Mouse (Mus musculus): Measurements from ENCODE around the gene Smarcd1. TPM values are rescaled to one million over a fixed set of nuclear protein-coding genes. Genes with fewer than 3 reads are reported as not detected.
A peak's percentile ranks its signal among the peaks of the same experiment; 100 is the strongest.

Gene Smarcd1
- total RNA-seq, 2 experiments from 2014 or later: 46.5 to 47.7 TPM

- peak; percentile 100 for DNase-seq
Observed at GRCm38 (mm10) chr15:99735631-99736030, 33.7 kb downstream of the Smarcd1 start.

GRCm38 (mm10) chr15:99736675-99737074 lies 34.7 kb downstream of the Smarcd1 start:
- DNase-seq: peak; percentile 24

- DNase-seq: no peak
Observed at GRCm38 (mm10) chr15:99740229-99740628, 38.3 kb downstream of the Smarcd1 start.

GRCm38 (mm10) chr15:99754204-99754603 lies 52.3 kb downstream of the Smarcd1 start:
- no peak for DNase-seq

Other genes with a start within 250 kb of the Smarcd1 start
- gene Nckap5l, start 244.4 kb upstream of the Smarcd1 start, total RNA-seq (2021): 10 to 100 TPM; 20.0 to 23.6 TPM
- 1 to 10 TPM; 4.9 to 5.0 TPM for gene Bcdin3d, start 227.4 kb upstream of the Smarcd1 start, total RNA-seq (2021)
- gene Faim2, start 174.0 kb upstream of the Smarcd1 start, total RNA-seq (2021): not detected
- not detected for gene Aqp2, start 123.1 kb upstream of the Smarcd1 start, total RNA-seq (2021)
- under 1 TPM in 1 of 2 experiments, not detected in 1; 0.57 TPM for gene Aqp5, start 111.3 kb upstream of the Smarcd1 start, total RNA-seq (2021)
- not detected for gene Aqp6, start 100.7 kb upstream of the Smarcd1 start, total RNA-seq (2021)
- 10 to 100 TPM; 88.5 to 98.7 TPM for gene Racgap1, start 50.5 kb upstream of the Smarcd1 start, total RNA-seq (2021)
- 1 to 10 TPM in 1 of 2 experiments, under 1 TPM in 1; 0.77 to 1.0 TPM for gene Asic1, start 31.8 kb upstream of the Smarcd1 start, total RNA-seq (2021)
- gene Gm17349, start 3.4 kb downstream of the Smarcd1 start, total RNA-seq (2021): 1 to 10 TPM; 3.7 to 4.8 TPM
- 10 to 100 TPM; 24.5 to 26.4 TPM for gene Gpd1, start 15.4 kb downstream of the Smarcd1 start, total RNA-seq (2021)
- gene Cox14, start 23.5 kb downstream of the Smarcd1 start, total RNA-seq (2021): 100 to 1,000 TPM; 150 to 159 TPM
- 10 to 100 TPM; 29.3 to 31.3 TPM for gene Cers5, start 70.8 kb downstream of the Smarcd1 start, total RNA-seq (2021)
- gene Lima1, start 173.3 kb downstream of the Smarcd1 start, total RNA-seq (2021): 10 to 100 TPM; 26.9 to 32.3 TPM